Mouse (Mus musculus): ENCODE data around the gene Rictor. TPM values are rescaled to one million over a fixed set of nuclear protein-coding genes. Genes with fewer than 3 reads are reported as not detected.
A peak's percentile ranks its signal among the peaks of the same experiment; 100 is the strongest.

Rictor gene
- polyA plus RNA-seq, 1 experiment from 2014 or later: 59.1 TPM

- H3K27me3 ChIP-seq (ENCODE audit: control insufficient read depth, insufficient read depth, low read length): no peaks in the 10 kb centered on the region
- DNase-seq: no peak
- 0 out of 2 replicates have a peak, but pooled peaks have one; percentile 20 for ATAC-seq (ENCODE audit: low FRiP score, low TSS enrichment)
- no peak overlapping the region for H3K9ac ChIP-seq (replicated peaks; ENCODE audit: low read length)
- H3K4me1 ChIP-seq (ENCODE audit: control insufficient read depth, insufficient read depth, low read length): no peaks in the 10 kb centered on the region
- H3K9me3 ChIP-seq (ENCODE audit: control insufficient read depth, low read length): no peaks in the 10 kb centered on the region; the same call in 1 of the 2 replicates
- H3K36me3 ChIP-seq (ENCODE audit: control insufficient read depth, insufficient read depth, low read length): no peaks in the 10 kb centered on the region
- no peak overlapping the region for H3K4me2 ChIP-seq (ENCODE audit: low read length)
- H3K27ac ChIP-seq (replicated peaks; ENCODE audit: low read depth, low read length): no peak overlapping the region
- 87% methylated on average over 4 of the region's 4 CpGs for WGBS
- no peak overlapping the region for H3K4me3 ChIP-seq (replicated peaks; ENCODE audit: low read depth, low read length)
These were observed 13.6 kb downstream of the Rictor start for GRCm38 (mm10) chr15:6721802-6722201.

- Histone ChIP-seq H3K9ac (replicated peaks; ENCODE audit: low read length) (no peak overlapping the region), H3K27ac (replicated peaks; ENCODE audit: low read depth, low read length) (no peak overlapping the region), H3K27me3 (ENCODE audit: control insufficient read depth, insufficient read depth, low read length) (no peaks in the 10 kb centered on the region), H3K4me1 (ENCODE audit: control insufficient read depth, insufficient read depth, low read length) (no peaks in the 10 kb centered on the region), H3K4me3 (replicated peaks; ENCODE audit: low read depth, low read length) (no peak overlapping the region), H3K36me3 (ENCODE audit: control insufficient read depth, insufficient read depth, low read length) (no peaks in the 10 kb centered on the region), H3K9me3 (ENCODE audit: control insufficient read depth, low read length) (no peaks in the 10 kb centered on the region; the same call in 1 of the 2 replicates), H3K4me2 (ENCODE audit: low read length) (no peak overlapping the region)
- WGBS: 94% methylated on average over 11 of the region's 11 CpGs
- DNase-seq (no peak), ATAC-seq (ENCODE audit: low FRiP score, low TSS enrichment) (no peak)
These were observed 14.4 kb downstream of the Rictor start for GRCm38 (mm10) chr15:6722405-6723176.

GRCm38 (mm10) chr15:6723338-6723737 lies 15.2 kb downstream of the Rictor start:
- Histone ChIP-seq H3K27me3 (ENCODE audit: control insufficient read depth, insufficient read depth, low read length) (no peaks in the 10 kb centered on the region), H3K4me1 (ENCODE audit: control insufficient read depth, insufficient read depth, low read length) (no peaks in the 10 kb centered on the region), H3K4me3 (replicated peaks; ENCODE audit: low read depth, low read length) (no peak overlapping the region), H3K4me2 (ENCODE audit: low read length) (no peak overlapping the region), H3K27ac (replicated peaks; ENCODE audit: low read depth, low read length) (no peak overlapping the region), H3K9me3 (ENCODE audit: control insufficient read depth, low read length) (no peaks in the 10 kb centered on the region; the same call in 1 of the 2 replicates), H3K36me3 (ENCODE audit: control insufficient read depth, insufficient read depth, low read length) (no peaks in the 10 kb centered on the region), H3K9ac (replicated peaks; ENCODE audit: low read length) (no peak overlapping the region)
- DNase-seq (no peak), ATAC-seq (ENCODE audit: low FRiP score, low TSS enrichment) (no peak)

- ATAC-seq (ENCODE audit: low FRiP score, low TSS enrichment) (no peak), DNase-seq (no peak)
- H3K4me1 ChIP-seq (ENCODE audit: control insufficient read depth, insufficient read depth, low read length): no peaks in the 10 kb centered on the region
- H3K36me3 ChIP-seq (ENCODE audit: control insufficient read depth, insufficient read depth, low read length): no peaks in the 10 kb centered on the region
- no peak overlapping the region for H3K27ac ChIP-seq (replicated peaks; ENCODE audit: low read depth, low read length)
- H3K4me3 ChIP-seq (replicated peaks; ENCODE audit: low read depth, low read length): no peak overlapping the region
- no peak overlapping the region for H3K9ac ChIP-seq (replicated peaks; ENCODE audit: low read length)
- no peaks in the 10 kb centered on the region; the same call in 1 of the 2 replicates for H3K9me3 ChIP-seq (ENCODE audit: control insufficient read depth, low read length)
- no peaks in the 10 kb centered on the region for H3K27me3 ChIP-seq (ENCODE audit: control insufficient read depth, insufficient read depth, low read length)
- whole genome bisulfite sequencing: 94% methylated on average over 1 of the region's 1 CpGs
- H3K4me2 ChIP-seq (ENCODE audit: low read length): no peak overlapping the region
These were observed 16.3 kb downstream of the Rictor start for GRCm38 (mm10) chr15:6724442-6724841.

- no peak for ATAC-seq (ENCODE audit: low FRiP score, low TSS enrichment)
These were observed 18.1 kb downstream of the Rictor start for GRCm38 (mm10) chr15:6726130-6726808.

DNA sequence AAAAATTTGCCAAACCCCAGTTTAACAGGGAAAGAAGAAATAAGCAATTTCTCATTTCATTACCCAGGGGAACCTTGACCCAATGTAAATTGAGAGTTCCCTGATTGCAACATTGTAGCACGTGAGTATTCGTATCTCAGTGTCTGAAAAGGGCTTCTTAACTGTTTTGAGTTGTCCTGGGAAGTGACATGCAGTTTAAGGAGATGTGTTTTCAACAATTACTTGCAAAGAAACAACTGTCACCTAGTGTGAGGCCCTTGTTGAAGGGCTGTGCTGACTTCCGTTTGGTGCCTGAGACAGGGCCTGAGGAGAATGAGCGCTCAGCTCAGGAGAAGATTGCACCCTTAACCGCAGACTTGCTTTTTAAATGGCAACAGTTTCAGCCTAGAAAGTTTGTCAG lies 24.9 kb downstream of the Rictor start:
- H3K4me1 ChIP-seq (ENCODE audit: control insufficient read depth, insufficient read depth, low read length): no peaks in the 10 kb centered on the region
- WGBS: 79% methylated on average over 5 of the region's 5 CpGs
- no peak for DNase-seq
- H3K36me3 ChIP-seq (ENCODE audit: control insufficient read depth, insufficient read depth, low read length): no peaks in the 10 kb centered on the region
- no peak for ATAC-seq (ENCODE audit: low FRiP score, low TSS enrichment)
- no peaks in the 10 kb centered on the region for H3K27me3 ChIP-seq (ENCODE audit: control insufficient read depth, insufficient read depth, low read length)
- H3K27ac ChIP-seq (replicated peaks; ENCODE audit: low read depth, low read length): no peak overlapping the region
- H3K9ac ChIP-seq (replicated peaks; ENCODE audit: low read length): no peak overlapping the region
- no peaks in the 10 kb centered on the region for H3K9me3 ChIP-seq (ENCODE audit: control insufficient read depth, low read length)
- H3K4me3 ChIP-seq (replicated peaks; ENCODE audit: low read depth, low read length): no peak overlapping the region
- H3K4me2 ChIP-seq (ENCODE audit: low read length): no peak overlapping the region

More at GRCm38 (mm10) chr15:6726130-6726808, 18.1 kb downstream of the Rictor start:
- no peak overlapping the region for H3K4me3 ChIP-seq (replicated peaks; ENCODE audit: low read depth, low read length)
- 86% methylated on average over 5 of the region's 5 CpGs for WGBS
- H3K36me3 ChIP-seq (ENCODE audit: control insufficient read depth, insufficient read depth, low read length): no peaks in the 10 kb centered on the region
- no peak for DNase-seq
- H3K9me3 ChIP-seq (ENCODE audit: control insufficient read depth, low read length): no peaks in the 10 kb centered on the region
- H3K4me2 ChIP-seq (ENCODE audit: low read length): no peak overlapping the region
- no peaks in the 10 kb centered on the region for H3K27me3 ChIP-seq (ENCODE audit: control insufficient read depth, insufficient read depth, low read length)
- H3K9ac ChIP-seq (replicated peaks; ENCODE audit: low read length): no peak overlapping the region
- H3K4me1 ChIP-seq (ENCODE audit: control insufficient read depth, insufficient read depth, low read length): no peaks in the 10 kb centered on the region
- H3K27ac ChIP-seq (replicated peaks; ENCODE audit: low read depth, low read length): no peak overlapping the region

DNA sequence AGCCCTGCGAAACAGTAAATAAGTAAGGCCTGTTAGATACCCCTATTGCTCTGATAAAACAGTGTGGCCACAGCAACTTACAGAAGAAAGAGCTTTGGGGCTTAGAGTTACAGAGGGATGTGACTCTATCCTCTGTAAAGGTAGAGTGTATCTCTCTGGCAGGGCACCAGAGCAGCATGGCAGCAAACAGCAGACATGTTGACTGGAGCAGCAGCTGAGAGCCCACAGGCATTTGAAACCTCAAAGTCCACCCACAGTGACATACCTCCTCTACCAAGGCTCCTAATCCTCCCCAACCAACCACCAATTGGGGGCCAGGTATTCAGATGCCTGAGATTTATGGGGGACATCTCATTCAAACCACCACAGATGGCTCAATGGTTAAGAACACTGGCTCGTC lies 31.0 kb downstream of the Rictor start:
- ATAC-seq (ENCODE audit: low FRiP score, low TSS enrichment): no peak
- Histone ChIP-seq H3K9ac (replicated peaks; ENCODE audit: low read length) (no peak overlapping the region), H3K36me3 (ENCODE audit: control insufficient read depth, insufficient read depth, low read length) (no peaks in the 10 kb centered on the region), H3K4me3 (replicated peaks; ENCODE audit: low read depth, low read length) (no peak overlapping the region), H3K27ac (replicated peaks; ENCODE audit: low read depth, low read length) (no peak overlapping the region), H3K9me3 (ENCODE audit: control insufficient read depth, low read length) (no peaks in the 10 kb centered on the region), H3K27me3 (ENCODE audit: control insufficient read depth, insufficient read depth, low read length) (no peaks in the 10 kb centered on the region), H3K4me2 (ENCODE audit: low read length) (no peak overlapping the region), H3K4me1 (ENCODE audit: control insufficient read depth, insufficient read depth, low read length) (no peaks in the 10 kb centered on the region)
- no peak for DNase-seq
- 91% methylated on average over 2 of the region's 2 CpGs for whole genome bisulfite sequencing

DNA sequence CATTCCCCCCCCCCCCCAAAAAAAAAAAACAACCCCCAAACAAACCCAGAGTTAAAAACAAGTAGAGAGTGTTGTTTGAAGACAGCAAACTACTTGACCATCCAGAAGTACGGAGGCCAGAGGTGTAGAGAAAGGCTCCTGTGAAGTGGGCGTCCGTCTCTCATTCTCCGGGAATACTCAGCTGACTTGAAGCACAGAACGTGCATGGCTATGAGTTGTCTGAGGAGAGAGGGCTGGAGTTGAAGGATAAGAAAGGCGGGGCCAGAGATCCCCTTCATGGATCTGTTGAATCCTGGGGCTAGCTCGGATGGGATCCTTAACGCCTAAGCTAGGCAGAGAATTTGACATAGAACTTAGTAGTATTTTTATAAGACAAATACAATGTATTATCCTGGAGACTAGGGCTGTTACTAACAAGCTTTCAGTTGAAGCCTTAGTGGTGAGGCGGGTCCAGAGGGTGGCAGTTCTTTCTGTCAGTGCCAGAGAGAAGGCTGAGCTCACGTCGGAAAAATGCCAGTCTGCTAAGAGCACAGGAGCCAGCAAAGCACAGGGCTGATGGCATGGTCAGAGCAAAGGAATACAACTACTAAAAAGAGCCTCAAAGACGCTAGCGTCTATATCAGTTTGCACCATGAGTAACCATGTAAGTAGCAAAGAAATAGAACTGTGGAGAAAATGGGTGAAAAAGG lies 34.3 kb downstream of the Rictor start:
- Histone ChIP-seq H3K27ac (replicated peaks; ENCODE audit: low read depth, low read length) (no peak overlapping the region), H3K4me2 (ENCODE audit: low read length) (no peak overlapping the region), H3K4me1 (ENCODE audit: control insufficient read depth, insufficient read depth, low read length) (no peaks in the 10 kb centered on the region), H3K36me3 (ENCODE audit: control insufficient read depth, insufficient read depth, low read length) (peaks cover 9% of the 10 kb centered on the region; the same call in 1 of the 2 replicates), H3K9ac (replicated peaks; ENCODE audit: low read length) (no peak overlapping the region), H3K9me3 (ENCODE audit: control insufficient read depth, low read length) (no peaks in the 10 kb centered on the region), H3K4me3 (replicated peaks; ENCODE audit: low read depth, low read length) (no peak overlapping the region), H3K27me3 (ENCODE audit: control insufficient read depth, insufficient read depth, low read length) (no peaks in the 10 kb centered on the region)
- DNase-seq: no peak
- no peak for ATAC-seq (ENCODE audit: low FRiP score, low TSS enrichment)
- 87% methylated on average over 13 of the region's 13 CpGs for WGBS

Measured in midbrain, embryonic 14.5 days (tissue).